Mouse (Mus musculus): Measurements from ENCODE around the gene Tmem132d. TPM values are rescaled to one million over a fixed set of nuclear protein-coding genes. Genes with fewer than 3 reads are reported as not detected.
"Not testable (repeated sequence)": the region's sequence is repeated elsewhere in the genome, so short reads cannot be mapped to it uniquely, and the experiment has no call there.

The Tmem132d gene
- polyA plus RNA-seq, 1 experiment from 2014 or later: 0.19 TPM

DNA sequence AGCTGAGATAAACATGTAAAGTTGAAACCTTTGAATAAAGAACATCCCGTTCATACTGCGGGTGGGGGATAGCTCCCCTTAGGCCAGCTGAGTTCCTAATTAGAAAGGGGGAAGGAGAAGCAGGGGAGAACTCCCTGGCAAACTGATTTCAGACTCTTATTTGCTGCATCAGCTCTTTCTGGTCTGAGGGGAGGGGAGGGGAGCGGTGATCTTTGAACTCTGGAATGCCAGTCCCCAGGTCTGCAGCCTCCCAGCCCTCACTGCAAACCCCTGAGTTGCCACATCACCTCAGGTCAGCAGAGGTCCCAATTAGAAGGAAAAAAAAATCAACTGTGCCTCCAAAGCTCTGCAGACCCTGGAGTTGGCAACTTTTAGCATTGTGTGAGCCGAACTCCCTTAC is 482.3 kb downstream of the Tmem132d start:
- Histone ChIP-seq H3K36me3 (ENCODE audit: control insufficient read depth, insufficient read depth, low read length) (no peaks in the 10 kb centered on the region), H3K9me3 (ENCODE audit: control insufficient read depth, low read depth, low read length) (no peaks in the 10 kb centered on the region), H3K27me3 (ENCODE audit: control insufficient read depth, insufficient read depth, low read length) (no peaks in the 10 kb centered on the region), H3K4me2 (replicated peaks; ENCODE audit: low read depth, low read length) (no peak overlapping the region), H3K27ac (ENCODE audit: low read length) (no peak overlapping the region), H3K4me1 (ENCODE audit: control insufficient read depth, insufficient read depth, low read length) (no peaks in the 10 kb centered on the region), H3K4me3 (ENCODE audit: low read depth, low read length) (no peak overlapping the region), H3K9ac (replicated peaks; ENCODE audit: low read depth, low read length) (no peak overlapping the region)
- WGBS: 53% methylated on average over 4 of the region's 4 CpGs
- no peak for ATAC-seq (ENCODE audit: insufficient number of reproducible peaks, insufficient read depth, low FRiP score, low read depth)

GRCm38 (mm10) chr5:127947275-127947674 is 485.6 kb downstream of the Tmem132d start:
- Histone ChIP-seq H3K9ac (replicated peaks; ENCODE audit: low read depth, low read length) (no peak overlapping the region), H3K4me1 (ENCODE audit: control insufficient read depth, insufficient read depth, low read length) (no peaks in the 10 kb centered on the region), H3K36me3 (ENCODE audit: control insufficient read depth, insufficient read depth, low read length) (no peaks in the 10 kb centered on the region), H3K27ac (ENCODE audit: low read length) (no peak overlapping the region), H3K4me3 (ENCODE audit: low read depth, low read length) (no peak overlapping the region), H3K9me3 (ENCODE audit: control insufficient read depth, low read depth, low read length) (no peaks in the 10 kb centered on the region), H3K27me3 (ENCODE audit: control insufficient read depth, insufficient read depth, low read length) (no peaks in the 10 kb centered on the region), H3K4me2 (replicated peaks; ENCODE audit: low read depth, low read length) (no peak overlapping the region)
- no peak for ATAC-seq (ENCODE audit: insufficient number of reproducible peaks, insufficient read depth, low FRiP score, low read depth)
- 31% methylated on average over 8 of the region's 8 CpGs for whole genome bisulfite sequencing

DNA sequence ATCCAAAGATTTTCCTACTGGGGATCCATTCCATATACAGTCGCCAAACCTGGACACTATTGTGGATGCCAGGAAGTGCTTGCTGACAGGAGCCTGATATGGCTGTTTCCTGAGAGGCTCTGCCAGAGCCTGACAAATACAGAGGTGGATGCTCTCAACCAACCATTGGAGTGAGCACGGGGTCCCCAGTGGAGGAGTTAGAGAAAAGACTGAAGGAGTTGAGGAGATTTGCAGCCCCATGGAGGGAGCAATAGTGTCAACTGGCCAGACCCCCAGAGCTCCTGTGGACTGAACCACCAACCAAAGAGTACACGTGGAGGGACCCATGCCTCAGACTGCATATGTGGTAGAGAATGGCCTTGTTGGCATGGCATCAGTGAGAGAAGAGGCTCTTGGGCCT is 490.7 kb downstream of the Tmem132d start:
- H3K27me3 ChIP-seq (ENCODE audit: control insufficient read depth, insufficient read depth, low read length); H3K36me3 ChIP-seq (ENCODE audit: control insufficient read depth, insufficient read depth, low read length); H3K4me3 ChIP-seq (ENCODE audit: low read depth, low read length); H3K9ac ChIP-seq (replicated peaks; ENCODE audit: low read depth, low read length); ATAC-seq (ENCODE audit: insufficient number of reproducible peaks, insufficient read depth, low FRiP score, low read depth); H3K9me3 ChIP-seq (ENCODE audit: control insufficient read depth, low read depth, low read length); H3K27ac ChIP-seq (ENCODE audit: low read length); H3K4me2 ChIP-seq (replicated peaks; ENCODE audit: low read depth, low read length); H3K4me1 ChIP-seq (ENCODE audit: control insufficient read depth, insufficient read depth, low read length): not testable (repeated sequence)
- 83% methylated on average over 3 of the region's 3 CpGs for WGBS

DNA sequence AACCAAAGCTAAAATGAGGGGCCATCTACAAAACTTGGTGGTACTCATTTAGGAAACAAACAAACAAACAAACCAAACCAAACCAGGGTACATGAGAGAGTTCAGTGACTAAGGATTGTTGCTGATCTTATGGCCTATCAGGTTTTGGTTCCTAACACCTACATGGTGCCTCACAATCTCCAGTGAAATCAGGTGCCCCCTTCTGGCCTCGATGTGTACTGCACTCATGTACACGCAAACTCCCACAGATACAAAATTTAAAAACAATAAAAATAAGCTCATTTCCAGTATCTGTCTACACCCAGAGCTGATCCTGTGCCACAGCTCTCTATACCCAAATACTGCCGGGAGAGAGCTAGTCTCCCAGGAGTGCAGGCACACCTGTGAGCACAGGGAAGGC is 495.0 kb downstream of the Tmem132d start:
- H3K4me3 ChIP-seq (ENCODE audit: low read depth, low read length): no peak overlapping the region
- H3K27me3 ChIP-seq (ENCODE audit: control insufficient read depth, insufficient read depth, low read length): no peaks in the 10 kb centered on the region
- no peak overlapping the region for H3K4me2 ChIP-seq (replicated peaks; ENCODE audit: low read depth, low read length)
- H3K4me1 ChIP-seq (ENCODE audit: control insufficient read depth, insufficient read depth, low read length): no peaks in the 10 kb centered on the region
- no peak overlapping the region for H3K27ac ChIP-seq (ENCODE audit: low read length)
- 74% methylated on average over 3 of the region's 3 CpGs for WGBS
- no peak for ATAC-seq (ENCODE audit: insufficient number of reproducible peaks, insufficient read depth, low FRiP score, low read depth)
- H3K9ac ChIP-seq (replicated peaks; ENCODE audit: low read depth, low read length): no peak overlapping the region
- H3K36me3 ChIP-seq (ENCODE audit: control insufficient read depth, insufficient read depth, low read length): no peaks in the 10 kb centered on the region
- H3K9me3 ChIP-seq (ENCODE audit: control insufficient read depth, low read depth, low read length): no peaks in the 10 kb centered on the region

GRCm38 (mm10) chr5:127929687-127930086 is 503.2 kb downstream of the Tmem132d start:
- no peak overlapping the region for H3K4me2 ChIP-seq (replicated peaks; ENCODE audit: low read depth, low read length)
- H3K36me3 ChIP-seq (ENCODE audit: control insufficient read depth, insufficient read depth, low read length): no peaks in the 10 kb centered on the region
- H3K4me1 ChIP-seq (ENCODE audit: control insufficient read depth, insufficient read depth, low read length): no peaks in the 10 kb centered on the region
- no peak overlapping the region for H3K27ac ChIP-seq (ENCODE audit: low read length)
- H3K4me3 ChIP-seq (ENCODE audit: low read depth, low read length): no peak overlapping the region
- ATAC-seq (ENCODE audit: insufficient number of reproducible peaks, insufficient read depth, low FRiP score, low read depth): no peak
- 88% methylated on average over 14 of the region's 14 CpGs for WGBS
- no peak overlapping the region for H3K9ac ChIP-seq (replicated peaks; ENCODE audit: low read depth, low read length)
- no peaks in the 10 kb centered on the region for H3K9me3 ChIP-seq (ENCODE audit: control insufficient read depth, low read depth, low read length)
- H3K27me3 ChIP-seq (ENCODE audit: control insufficient read depth, insufficient read depth, low read length): no peaks in the 10 kb centered on the region

DNA sequence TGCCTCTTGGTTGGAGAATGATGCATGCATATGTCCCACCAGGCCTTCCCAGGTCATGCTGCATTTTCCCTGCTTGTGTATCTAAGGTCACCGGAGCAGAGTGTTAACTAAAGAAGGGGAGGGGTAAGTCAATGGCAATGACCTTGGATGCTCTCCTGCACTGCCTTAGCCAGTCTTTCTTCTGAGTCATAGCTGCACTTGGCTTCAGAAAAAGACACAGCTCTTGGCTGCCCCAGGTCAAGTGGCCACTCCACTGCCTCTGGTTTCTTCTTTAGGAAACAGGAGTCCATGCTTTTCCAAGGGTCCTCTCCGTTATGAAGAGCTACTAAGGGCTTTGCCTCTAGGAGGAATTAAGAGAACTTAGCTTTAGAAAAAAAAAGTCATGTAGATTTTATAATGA is 506.2 kb downstream of the Tmem132d start:
- no peak overlapping the region for H3K4me2 ChIP-seq (replicated peaks; ENCODE audit: low read depth, low read length)
- no peak overlapping the region for H3K27ac ChIP-seq (ENCODE audit: low read length)
- no peak overlapping the region for H3K4me3 ChIP-seq (ENCODE audit: low read depth, low read length)
- no peaks in the 10 kb centered on the region for H3K4me1 ChIP-seq (ENCODE audit: control insufficient read depth, insufficient read depth, low read length)
- H3K27me3 ChIP-seq (ENCODE audit: control insufficient read depth, insufficient read depth, low read length): no peaks in the 10 kb centered on the region
- no peaks in the 10 kb centered on the region for H3K9me3 ChIP-seq (ENCODE audit: control insufficient read depth, low read depth, low read length)
- 82% methylated on average over 2 of the region's 2 CpGs for WGBS
- ATAC-seq (ENCODE audit: insufficient number of reproducible peaks, insufficient read depth, low FRiP score, low read depth): no peak
- no peak overlapping the region for H3K9ac ChIP-seq (replicated peaks; ENCODE audit: low read depth, low read length)
- H3K36me3 ChIP-seq (ENCODE audit: control insufficient read depth, insufficient read depth, low read length): no peaks in the 10 kb centered on the region

DNA sequence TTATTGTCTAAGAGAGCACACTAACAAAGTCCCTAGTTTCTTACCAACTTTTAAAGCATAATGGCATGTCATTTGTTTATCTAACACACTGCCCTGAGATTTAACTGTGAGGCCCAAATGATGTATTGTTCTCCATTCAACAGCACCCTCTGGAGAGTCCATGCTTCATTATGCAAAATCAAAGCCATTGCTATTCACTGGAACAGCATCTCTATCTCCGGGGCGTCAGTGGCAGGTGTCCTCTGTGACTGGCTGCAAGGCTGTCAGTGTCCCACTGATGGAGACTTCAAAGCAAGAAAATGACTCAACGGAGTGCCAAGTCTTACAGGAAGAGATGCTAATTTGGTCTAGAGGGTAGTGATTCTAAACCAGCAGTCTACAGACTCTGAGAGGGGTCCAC is 508.8 kb downstream of the Tmem132d start:
- 72% methylated on average over 3 of the region's 3 CpGs for WGBS
- Histone ChIP-seq H3K9ac (replicated peaks; ENCODE audit: low read depth, low read length) (no peak overlapping the region), H3K9me3 (ENCODE audit: control insufficient read depth, low read depth, low read length) (no peaks in the 10 kb centered on the region), H3K4me1 (ENCODE audit: control insufficient read depth, insufficient read depth, low read length) (no peaks in the 10 kb centered on the region), H3K4me3 (ENCODE audit: low read depth, low read length) (no peak overlapping the region), H3K27me3 (ENCODE audit: control insufficient read depth, insufficient read depth, low read length) (no peaks in the 10 kb centered on the region), H3K36me3 (ENCODE audit: control insufficient read depth, insufficient read depth, low read length) (no peaks in the 10 kb centered on the region), H3K4me2 (replicated peaks; ENCODE audit: low read depth, low read length) (no peak overlapping the region), H3K27ac (ENCODE audit: low read length) (no peak overlapping the region)
- ATAC-seq (ENCODE audit: insufficient number of reproducible peaks, insufficient read depth, low FRiP score, low read depth): no peak

GRCm38 (mm10) chr5:127919171-127919570 is 513.7 kb downstream of the Tmem132d start:
- no peaks in the 10 kb centered on the region for H3K9me3 ChIP-seq (ENCODE audit: control insufficient read depth, low read depth, low read length)
- H3K9ac ChIP-seq (replicated peaks; ENCODE audit: low read depth, low read length): no peak overlapping the region
- H3K4me2 ChIP-seq (replicated peaks; ENCODE audit: low read depth, low read length): no peak overlapping the region
- H3K27me3 ChIP-seq (ENCODE audit: control insufficient read depth, insufficient read depth, low read length): no peaks in the 10 kb centered on the region
- 59% methylated on average over 1 of the region's 1 CpGs for WGBS
- ATAC-seq (ENCODE audit: insufficient number of reproducible peaks, insufficient read depth, low FRiP score, low read depth): no peak
- no peak overlapping the region for H3K27ac ChIP-seq (ENCODE audit: low read length)
- no peaks in the 10 kb centered on the region for H3K36me3 ChIP-seq (ENCODE audit: control insufficient read depth, insufficient read depth, low read length)
- H3K4me1 ChIP-seq (ENCODE audit: control insufficient read depth, insufficient read depth, low read length): no peaks in the 10 kb centered on the region
- no peak overlapping the region for H3K4me3 ChIP-seq (ENCODE audit: low read depth, low read length)

GRCm38 (mm10) chr5:127918376-127918775 is 514.5 kb downstream of the Tmem132d start:
- no peaks in the 10 kb centered on the region for H3K4me1 ChIP-seq (ENCODE audit: control insufficient read depth, insufficient read depth, low read length)
- ATAC-seq (ENCODE audit: insufficient number of reproducible peaks, insufficient read depth, low FRiP score, low read depth): no peak
- H3K36me3 ChIP-seq (ENCODE audit: control insufficient read depth, insufficient read depth, low read length): no peaks in the 10 kb centered on the region
- no peak overlapping the region for H3K9ac ChIP-seq (replicated peaks; ENCODE audit: low read depth, low read length)
- H3K9me3 ChIP-seq (ENCODE audit: control insufficient read depth, low read depth, low read length): no peaks in the 10 kb centered on the region
- no peaks in the 10 kb centered on the region for H3K27me3 ChIP-seq (ENCODE audit: control insufficient read depth, insufficient read depth, low read length)
- H3K4me3 ChIP-seq (ENCODE audit: low read depth, low read length): no peak overlapping the region
- WGBS: 89% methylated on average over 3 of the region's 3 CpGs
- no peak overlapping the region for H3K27ac ChIP-seq (ENCODE audit: low read length)
- no peak overlapping the region for H3K4me2 ChIP-seq (replicated peaks; ENCODE audit: low read depth, low read length)
